Mouse (Mus musculus): ENCODE measurements around the gene Immp1l. TPM values are rescaled to one million over a fixed set of nuclear protein-coding genes. Genes with fewer than 3 reads are reported as not detected.

Gene Immp1l
- polyA plus RNA-seq, 1 experiment, result 133 TPM

GRCm38 (mm10) chr2:105973941-105974340 is 69.5 kb downstream of the Immp1l start:
- Histone ChIP-seq H3K4me3 (ENCODE audit: insufficient read depth, low read depth, low read length) (no peak overlapping the region), H3K4me1 (ENCODE audit: control insufficient read depth, insufficient read depth, insufficient read length, low read length) (no peaks in the 10 kb centered on the region), H3K27ac (replicated peaks; ENCODE audit: low read depth, low read length) (no peak overlapping the region)

DNA sequence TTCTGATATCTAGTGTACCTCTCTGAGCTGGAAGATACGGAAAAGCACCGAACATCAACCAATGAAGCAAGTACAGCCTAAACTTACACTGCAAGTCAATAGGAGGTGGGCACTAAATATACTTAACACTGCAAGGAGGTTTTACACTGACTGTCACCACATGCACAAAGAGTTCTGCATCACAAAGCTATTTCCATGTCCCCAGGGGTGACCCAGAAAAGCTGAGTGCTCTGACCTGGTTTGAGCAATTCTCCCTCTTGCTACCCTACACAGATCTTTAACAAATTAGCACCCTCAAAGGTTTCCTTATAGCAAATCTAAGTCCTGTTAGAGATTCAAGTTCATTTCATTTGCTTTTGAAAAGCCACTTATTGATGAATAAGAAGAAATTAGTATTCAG is 73.6 kb downstream of the Immp1l start:
- no peaks in the 10 kb centered on the region for H3K4me1 ChIP-seq (ENCODE audit: control insufficient read depth, insufficient read depth, insufficient read length, low read length)
- no peak overlapping the region for H3K27ac ChIP-seq (replicated peaks; ENCODE audit: low read depth, low read length)
- H3K4me3 ChIP-seq (ENCODE audit: insufficient read depth, low read depth, low read length), result no peak overlapping the region

DNA sequence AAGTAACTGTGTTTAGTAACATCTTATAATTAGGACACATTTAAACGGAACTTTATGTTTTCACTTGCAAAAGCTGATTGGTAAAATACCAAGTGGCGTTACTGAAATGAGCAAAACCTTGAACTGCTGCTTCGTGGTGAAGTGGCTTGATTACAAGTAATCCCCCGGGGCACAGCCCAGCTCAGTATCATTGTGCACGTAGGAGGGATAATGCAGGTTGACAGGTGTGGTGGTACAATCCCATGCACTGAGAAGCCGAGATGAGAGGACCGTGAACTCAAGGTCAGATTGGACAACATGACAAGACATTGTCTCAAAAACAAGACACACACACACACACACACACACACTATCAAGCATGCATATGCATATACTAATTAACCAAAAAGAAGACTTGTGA is 80.8 kb downstream of the Immp1l start:
- Histone ChIP-seq H3K27ac (replicated peaks; ENCODE audit: low read depth, low read length) (no peak overlapping the region), H3K4me1 (ENCODE audit: control insufficient read depth, insufficient read depth, insufficient read length, low read length) (no peaks in the 10 kb centered on the region), H3K4me3 (ENCODE audit: insufficient read depth, low read depth, low read length) (no peak overlapping the region)

- H3K4me3 ChIP-seq (ENCODE audit: insufficient read depth, low read depth, low read length), result no peak overlapping the region
- no peaks in the 10 kb centered on the region for H3K4me1 ChIP-seq (ENCODE audit: control insufficient read depth, insufficient read depth, insufficient read length, low read length)
Observed at GRCm38 (mm10) chr2:105987131-105987530, 82.7 kb downstream of the Immp1l start.

GRCm38 (mm10) chr2:105987999-105988398 is 83.6 kb downstream of the Immp1l start:
- Histone ChIP-seq H3K27ac (replicated peaks; ENCODE audit: low read depth, low read length) (no peak overlapping the region), H3K4me3 (ENCODE audit: insufficient read depth, low read depth, low read length) (no peak overlapping the region), H3K4me1 (ENCODE audit: control insufficient read depth, insufficient read depth, insufficient read length, low read length) (no peaks in the 10 kb centered on the region)

More at GRCm38 (mm10) chr2:105987131-105987530, 82.7 kb downstream of the Immp1l start:
- H3K27ac ChIP-seq (replicated peaks; ENCODE audit: low read depth, low read length), result no peak overlapping the region

GRCm38 (mm10) chr2:106002835-106003739 is 98.6 kb downstream of the Immp1l start, which contains the start of gene Dnajc24:
Gene Dnajc24, minus strand, starts transcription at chr2:106003549.
- Histone ChIP-seq H3K27ac (replicated peaks; ENCODE audit: low read depth, low read length) (0 out of 2 replicates have a peak within 1 kb of the TSS, but pooled peaks have one; percentile 35), H3K4me3 (ENCODE audit: insufficient read depth, low read depth, low read length) (peak within 1 kb of the TSS; percentile 97), H3K4me1 (ENCODE audit: control insufficient read depth, insufficient read depth, insufficient read length, low read length) (no peaks in the 10 kb centered on the region; the same call in 1 of the 2 replicates)

- no peak overlapping the region for H3K27ac ChIP-seq (replicated peaks; ENCODE audit: low read depth, low read length)
- no peak overlapping the region for H3K4me3 ChIP-seq (ENCODE audit: insufficient read depth, low read depth, low read length)
- no peaks in the 10 kb centered on the region for H3K4me1 ChIP-seq (ENCODE audit: control insufficient read depth, insufficient read depth, insufficient read length, low read length)
Observed at GRCm38 (mm10) chr2:106008415-106008814, 104.0 kb downstream of the Immp1l start.

Other genes with a start within 250 kb of the Immp1l start
- not detected in 2 replicates for gene Pax6, start 235.7 kb upstream of the Immp1l start, polyA plus RNA-seq (2012; ENCODE audit: insufficient read depth, insufficient read length, missing spikeins)
- gene Elp4, start 74 bp upstream of the Immp1l start, polyA plus RNA-seq (2012; ENCODE audit: insufficient read depth, insufficient read length, missing spikeins), result 10.1 and 14.4 TPM in 2 replicates
- 26.6 and 33.0 TPM in 2 replicates for gene Dnajc24, start 98.9 kb downstream of the Immp1l start, polyA plus RNA-seq (2012; ENCODE audit: insufficient read depth, insufficient read length, missing spikeins)